8 mouse cellular contexts compared by ENCODE assay signal in the genomic region with DNA sequence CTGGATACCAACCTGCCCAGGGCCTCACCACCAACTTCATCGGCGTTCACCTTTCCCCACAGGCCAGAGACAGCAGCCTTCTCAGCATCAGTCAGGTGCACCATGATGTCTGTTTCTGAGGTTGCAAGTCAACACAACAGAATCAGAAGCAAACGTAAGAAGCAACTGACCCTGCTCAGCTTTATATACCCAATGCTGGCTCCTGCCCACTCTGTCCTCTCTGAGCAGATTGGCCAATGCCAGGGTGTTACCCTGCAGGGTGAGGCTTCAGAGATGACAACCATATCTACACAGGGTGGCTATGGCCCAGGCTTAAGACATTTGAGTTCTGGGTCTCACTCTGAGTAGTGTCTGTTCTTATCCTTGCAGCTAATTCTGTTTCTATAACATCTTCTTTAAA. TPM values are rescaled to one million over a fixed set of nuclear protein-coding genes. Genes with fewer than 3 reads are reported as not detected.
DNase-seq lines count a peak whose midpoint lies in the region; ATAC-seq and TF ChIP-seq lines count a peak whose summit lies in the region.

Gene Hbb-bt (minus strand): TSS at position 231 of the 400 bp plus-strand sequence.

- H3K9ac ChIP-seq in limb, embryonic 15.5 days, result no peak within 1 kb of the TSS

- no peak within 1 kb of the TSS for H3K4me2 ChIP-seq in limb, embryonic 15.5 days

- no peaks in the 10 kb centered on the region for H3K36me3 ChIP-seq in limb, embryonic 15.5 days

- TF ChIP-seq POLR2A in lung, adult 2 months (IDR thresholded peaks at IDR 0.05; ENCODE audit: borderline replicate concordance, extremely low read depth, low read depth, low read length), result no peak

- H3K9me3 ChIP-seq in limb, embryonic 15.5 days, result no peaks in the 10 kb centered on the region

- no peak within 1 kb of the TSS for H3K27ac ChIP-seq in limb, embryonic 15.5 days

- ATAC-seq in erythroblast, adult 5-6 weeks (replicated peaks; ENCODE audit: low FRiP score, poor library complexity, severe bottlenecking), result peak; percentile 62
- ATAC-seq in limb, embryonic 15.5 days (ENCODE audit: insufficient number of reproducible peaks, low FRiP score, low TSS enrichment, low read depth), result no peak

- H3K27me3 ChIP-seq in limb, embryonic 15.5 days, result no peaks in the 10 kb centered on the region

- intact Hi-C loops in heart, postnatal 14 days (cut with DNase I), result no loop called here

- no peak for TF ChIP-seq CTCF in lung, adult 2 months (IDR thresholded peaks at IDR 0.05; ENCODE audit: insufficient read depth, low read length)

- no peaks in the 10 kb centered on the region for H3K4me1 ChIP-seq in lung, adult 2 months (ENCODE audit: control insufficient read depth, insufficient read depth, low read length)
- H3K4me1 ChIP-seq in limb, embryonic 15.5 days, result no peaks in the 10 kb centered on the region

- H3K4me3 ChIP-seq in lung, adult 2 months (replicated peaks; ENCODE audit: extremely low read depth, low read depth, low read length), result no peak within 1 kb of the TSS
- H3K4me3 ChIP-seq in limb, embryonic 15.5 days, result no peak within 1 kb of the TSS

- no peak for DNase-seq in lung, adult 2 months
- no peak for DNase-seq in lung, postnatal 4 days
- DNase-seq in heart, postnatal 14 days, result no peak
- peak; percentile 82 to 84 for DNase-seq in spleen, postnatal 10 days (ENCODE audit: low spot score in 2 of 2)
- no peak for DNase-seq in kidney, postnatal 14 days
- DNase-seq in urinary bladder, postnatal 10 days (ENCODE audit: low spot score), result no peak

- 86% methylated on average over 3 of the region's 3 CpGs for WGBS in lung, adult 2 months
- 79% methylated on average over 3 of the region's 3 CpGs for WGBS in limb, embryonic 15.5 days

RNA-seq across cellular contexts. Expression of gene Hbb-bt, which starts in this region (rescaled TPM):
- 1,037 and 2,074 TPM in 2 replicates for polyA plus RNA-seq in lung, adult 2 months (2012; rRNA removed)
- total RNA-seq in erythroblast, adult 5-6 weeks (2015; ENCODE audit: low replicate concordance), result 39,556 and 40,045 TPM in 2 replicates
- total RNA-seq in erythroblast, adult 5-6 weeks (2017; ENCODE audit: low replicate concordance), result 14,681 and 15,230 TPM in 2 replicates
- 1,000 to 10,000 TPM; 2,822 to 3,799 TPM for total RNA-seq in heart, postnatal 14 days (2021)
- polyA plus RNA-seq in limb, embryonic 15.5 days (2015; fragmentation: Nextera tagmentation; extraction: Ambion mirVana), result 3,412 and 3,951 TPM in 2 replicates

Comparison
In these comparisons a context has a peak if more than half of its experiments do, and no peak if none do; other contexts are left out.
1. DNase-seq: peak in spleen, postnatal 10 days (2 of 2); none in lung, adult 2 months (single experiment), lung, postnatal 4 days (0 of 2), heart, postnatal 14 days (0 of 2), kidney, postnatal 14 days (single experiment) and urinary bladder, postnatal 10 days (single experiment).